Mouse (Mus musculus) MEL-GATA-1-ER (cell line): ENCODE results near the gene Gpr18.

Experiments used
- DNase-seq: peaks from one replicate; pipeline ENCODE4 v3.0.0-alpha.2; 2012; ENCODE audit warnings: low read depth; ENCODE audit errors: extremely low read depth

The Gpr18 gene

GRCm38 (mm10) chr14:121915621-121916020, at the start of gene Gpr18:
Gene Gpr18, minus strand, starts transcription at chr14:121915781.
- DNase-seq = no peak

GRCm38 (mm10) chr14:121964990-121965389, 49.4 kb upstream of the Gpr18 start, which contains the start of gene Gpr183:
Gene Gpr183, minus strand, starts transcription at chr14:121965195.
- DNase-seq = no peak

GRCm38 (mm10) chr14:121963942-121964335, 48.4 kb upstream of the Gpr18 start:
- DNase-seq = no peak

GRCm38 (mm10) chr14:121963251-121963941, 47.8 kb upstream of the Gpr18 start:
- DNase-seq = no peak

GRCm38 (mm10) chr14:121962128-121962890, 46.7 kb upstream of the Gpr18 start:
- no peak for DNase-seq

- no peak for DNase-seq
Measured at GRCm38 (mm10) chr14:121961496-121962127, 46.0 kb upstream of the Gpr18 start.

GRCm38 (mm10) chr14:121960997-121961396, 45.4 kb upstream of the Gpr18 start:
- DNase-seq = no peak

GRCm38 (mm10) chr14:121960531-121960930, 45.0 kb upstream of the Gpr18 start:
- DNase-seq = no peak

- DNase-seq = no peak
Measured at GRCm38 (mm10) chr14:121960031-121960430, 44.5 kb upstream of the Gpr18 start.

- DNase-seq = no peak
Measured at GRCm38 (mm10) chr14:121959538-121959980, 44.0 kb upstream of the Gpr18 start.

- DNase-seq = no peak
Measured at GRCm38 (mm10) chr14:121958751-121959537, 43.4 kb upstream of the Gpr18 start.

GRCm38 (mm10) chr14:121958041-121958750, 42.6 kb upstream of the Gpr18 start:
- DNase-seq = no peak

GRCm38 (mm10) chr14:121957176-121957871, 41.7 kb upstream of the Gpr18 start:
- DNase-seq = no peak

GRCm38 (mm10) chr14:121956291-121956690, 40.7 kb upstream of the Gpr18 start:
- DNase-seq = no peak

- DNase-seq = no peak
Measured at GRCm38 (mm10) chr14:121955176-121955795, 39.7 kb upstream of the Gpr18 start.

- no peak for DNase-seq
Measured at GRCm38 (mm10) chr14:121954608-121955007, 39.0 kb upstream of the Gpr18 start.

- no peak for DNase-seq
Measured at GRCm38 (mm10) chr14:121954129-121954528, 38.5 kb upstream of the Gpr18 start.

GRCm38 (mm10) chr14:121952046-121952400, 36.4 kb upstream of the Gpr18 start:
- no peak for DNase-seq

- DNase-seq = peak; percentile 7
Measured at GRCm38 (mm10) chr14:121951399-121952045, 35.9 kb upstream of the Gpr18 start.
